In genomic region chr11:6833731-6834130, GRCm38 (mm10) we compare ENCODE assay signal across 17 mouse cellular contexts. TPM values are rescaled to one million over a fixed set of nuclear protein-coding genes. Genes with fewer than 3 reads are reported as not detected.
DNase-seq lines count a peak whose midpoint lies in the region; ATAC-seq lines count a peak whose summit lies in the region.
"Had no signal": no experiment of that assay in that cellular context is flagged by ENCODE, and none has a peak within 500 bp of the region (broad histone marks: within the 10 kb centered on the region; RNA-seq: fewer than 3 reads in every experiment).

No protein-coding gene starts in this region.

- intact Hi-C loops in heart, postnatal 36 days (cut with DNase I), result no loop called here

- ATAC-seq in cerebellum, adult (ENCODE audit: insufficient number of reproducible peaks, low FRiP score, low TSS enrichment), result no peak; the same call in 1 of the 2 replicates
- ATAC-seq: CD4-positive, CD25-positive, alpha-beta regulatory T cell, adult 4 months; forebrain, embryonic 13.5 days; intestine, embryonic 15.5 days had no signal

- DNase-seq in cerebellum, adult 11 months, result peak; percentile 16
- peak; percentile 66 for DNase-seq in heart, adult 11 months
- DNase-seq in heart, postnatal 36 days, result no peak
- DNase-seq in cerebellum, adult 9-11 months, result peak; percentile 36
- peak; percentile 20 to 25 for DNase-seq in cerebellum, postnatal 36 days
- DNase-seq in adrenal gland, postnatal 36 days, result no peak
- DNase-seq: adrenal gland, postnatal 10 days; B cell, adult 2 months; gastrocnemius, adult 2 months; gastrocnemius, postnatal 25 days; heart, postnatal 4 days; kidney, adult 18-20 months had no signal

RNA-seq across cellular contexts. Expression of gene Gm11983, which starts 3.7 kb away (rescaled TPM):
- not detected for total RNA-seq in heart, postnatal 36 days (2021)
- total RNA-seq in adrenal gland, postnatal 36 days (2021), result not detected
- total RNA-seq: adrenal gland, postnatal 10 days; gastrocnemius, adult 2 months; gastrocnemius, postnatal 25 days; granulocyte monocyte progenitor cell, adult 5-6 weeks; heart, postnatal 4 days had no signal

Comparison
In these comparisons a context has a peak if more than half of its experiments do, and no peak if none do; other contexts are left out.
1. DNase-seq: peak in cerebellum, adult 11 months (single experiment), heart, adult 11 months (single experiment), cerebellum, adult 9-11 months (single experiment) and cerebellum, postnatal 36 days (2 of 2); none in heart, postnatal 36 days (0 of 2) and adrenal gland, postnatal 36 days (0 of 2).